In genomic region chr12:24600806-24601205, GRCm38 (mm10) we compare ENCODE assay signal across 9 mouse cellular contexts. TPM values are rescaled to one million over a fixed set of nuclear protein-coding genes. Genes with fewer than 3 reads are reported as not detected.
A peak's percentile ranks its signal among the peaks of the same experiment; 100 is the strongest.
DNase-seq lines count a peak whose midpoint lies in the region; ATAC-seq and TF ChIP-seq lines count a peak whose summit lies in the region.
"Had no signal": no experiment of that assay in that cellular context is flagged by ENCODE, and none has a peak within 500 bp of the region (broad histone marks: within the 10 kb centered on the region; RNA-seq: fewer than 3 reads in every experiment).

No protein-coding gene starts in this region.

- intact Hi-C loops in heart, postnatal 25 days (cut with DNase I) = loop anchor here (1.0 to 5.0 kb wide), 3 partner anchors 81 to 351 kb away; partner anchors contain the start of gene Cys1

- ATAC-seq in forebrain, embryonic 16.5 days = peak; percentile 90
- ATAC-seq in liver, embryonic 16.5 days (ENCODE audit: low read depth) = peak; percentile 79
- peak; percentile 91 for ATAC-seq in neural tube, embryonic 14.5 days (ENCODE audit: low read depth)

- DNase-seq in MEL (ENCODE audit: low read depth, low spot score) = peak; percentile 80
- peak; percentile 57 to 70 for DNase-seq in cerebellum, adult 18-20 months
- peak; percentile 57 for DNase-seq in heart, postnatal 25 days (ENCODE audit: low spot score)
- DNase-seq in large intestine, adult 2 months (ENCODE audit: low read depth, low spot score) = peak; percentile 42

- H3K79me2 ChIP-seq in MEL (ENCODE audit: control insufficient read depth, insufficient read depth, low read length, poor library complexity) = no peaks in the 10 kb centered on the region

- no peak overlapping the region for H3K27ac ChIP-seq in MEL (ENCODE audit: control insufficient read depth, low read depth, low read length)
- no peak overlapping the region for H3K27ac ChIP-seq in forebrain, embryonic 16.5 days (ENCODE audit: low read length)
- no peak overlapping the region for H3K27ac ChIP-seq in liver, embryonic 16.5 days (ENCODE audit: low read length)
- no peak overlapping the region for H3K27ac ChIP-seq in neural tube, embryonic 14.5 days (ENCODE audit: low read depth, low read length)
- no peak overlapping the region for H3K27ac ChIP-seq in testis, adult 2 months (ENCODE audit: control insufficient read depth, insufficient read depth, low read depth, low read length)

- H3K4me1 ChIP-seq in MEL (ENCODE audit: control insufficient read depth in 1 of 2, insufficient read depth in 2 of 2, low read length in 2 of 2) = 0 out of 4 replicates have a peak, but pooled peaks cover 0 to 3% of the 10 kb centered on the region in 2 experiments
- H3K4me1 ChIP-seq in forebrain, embryonic 16.5 days (replicated peaks; ENCODE audit: control insufficient read depth, insufficient read depth, low read length) = no peaks in the 10 kb centered on the region
- H3K4me1 ChIP-seq in liver, embryonic 16.5 days (ENCODE audit: control insufficient read depth, low read depth, low read length) = no peaks in the 10 kb centered on the region
- H3K4me1 ChIP-seq in neural tube, embryonic 14.5 days (ENCODE audit: control insufficient read depth, insufficient read depth, low read length) = no peaks in the 10 kb centered on the region
- H3K4me1 ChIP-seq in testis, adult 2 months (ENCODE audit: control insufficient read depth, insufficient read depth, low read length) = no peaks in the 10 kb centered on the region

- peak; percentile 78 for TF ChIP-seq RAD21 in MEL (IDR thresholded peaks at IDR 0.05; ENCODE audit: low read depth, low read length)

- peak; percentile 71 to 81 (median 75) for TF ChIP-seq CTCF in MEL (IDR thresholded peaks at IDR 0.05 in 2 of 3, conservative IDR thresholded peaks at IDR 0.05 in 1 of 3; ENCODE audit: control insufficient read depth in 1 of 3, insufficient read depth in 1 of 3, low read depth in 2 of 3, low read length in 3 of 3, poor library complexity in 1 of 3, severe bottlenecking in 1 of 3)
- TF ChIP-seq CTCF in testis, adult 2 months (IDR thresholded peaks at IDR 0.05; ENCODE audit: control insufficient read depth, insufficient read depth, insufficient replicate concordance, low read depth, low read length) = peak; percentile 73; the same call in 1 of the 2 replicates

- 2% methylated on average over 9 of the region's 9 CpGs for WGBS in forebrain, embryonic 16.5 days
- WGBS in large intestine, adult 2 months = 3% methylated on average over 9 of the region's 9 CpGs
- WGBS in liver, embryonic 16.5 days (ENCODE audit: insufficient replicate concordance) = 3% methylated on average over 9 of the region's 9 CpGs
- WGBS in neural tube, embryonic 14.5 days = 3% methylated on average over 9 of the region's 9 CpGs

- H3K27me3 ChIP-seq in MEL (ENCODE audit: control insufficient read depth in 1 of 2, insufficient read depth in 2 of 2, low read length in 2 of 2) = no peaks in the 10 kb centered on the region
- H3K27me3 ChIP-seq in forebrain, embryonic 16.5 days (replicated peaks; ENCODE audit: control insufficient read depth, insufficient read depth, low read length) = no peaks in the 10 kb centered on the region
- H3K27me3 ChIP-seq in liver, embryonic 16.5 days (ENCODE audit: control insufficient read depth, insufficient read depth, low read depth, low read length) = no peaks in the 10 kb centered on the region
- H3K27me3 ChIP-seq in neural tube, embryonic 14.5 days (ENCODE audit: control insufficient read depth, insufficient read depth, low read length) = no peaks in the 10 kb centered on the region
- H3K27me3 ChIP-seq in testis, adult 2 months (ENCODE audit: control insufficient read depth, insufficient read depth, low read length) = no peaks in the 10 kb centered on the region

- no peak overlapping the region for H3K9ac ChIP-seq in MEL (ENCODE audit: control insufficient read depth, low read depth, low read length, poor library complexity, severe bottlenecking)
- H3K9ac ChIP-seq in forebrain, embryonic 16.5 days (replicated peaks; ENCODE audit: low read depth, low read length) = no peak overlapping the region
- no peak overlapping the region for H3K9ac ChIP-seq in liver, embryonic 16.5 days (ENCODE audit: low read depth, low read length)
- H3K9ac ChIP-seq in neural tube, embryonic 14.5 days (replicated peaks; ENCODE audit: low read depth, low read length) = no peak overlapping the region

- TF ChIP-seq POLR2A in MEL (IDR thresholded peaks at IDR 0.05; ENCODE audit: control insufficient read depth in 1 of 2, insufficient read depth in 1 of 2, low read depth in 1 of 2, low read length in 2 of 2, poor library complexity in 1 of 2) = no peak
- TF ChIP-seq POLR2A in testis, adult 2 months (IDR thresholded peaks at IDR 0.05; ENCODE audit: control insufficient read depth, low read depth, low read length) = no peak

- no peaks in the 10 kb centered on the region; a peak in 1 of 4 replicates for H3K36me3 ChIP-seq in MEL (ENCODE audit: control insufficient read depth in 1 of 2, insufficient read depth in 2 of 2, low read length in 2 of 2)
- no peaks in the 10 kb centered on the region for H3K36me3 ChIP-seq in forebrain, embryonic 16.5 days (ENCODE audit: control insufficient read depth, insufficient read depth)
- H3K36me3 ChIP-seq in liver, embryonic 16.5 days (ENCODE audit: control insufficient read depth, insufficient read depth) = no peaks in the 10 kb centered on the region
- H3K36me3 ChIP-seq in neural tube, embryonic 14.5 days (ENCODE audit: control insufficient read depth, insufficient read depth, low read length) = no peaks in the 10 kb centered on the region
- peaks cover 2% of the 10 kb centered on the region; the same call in 1 of the 2 replicates for H3K36me3 ChIP-seq in testis, adult 2 months (ENCODE audit: control insufficient read depth, insufficient read depth, low read length)

- no peak overlapping the region for H3K4me2 ChIP-seq in forebrain, embryonic 16.5 days (ENCODE audit: low read length)
- H3K4me2 ChIP-seq in liver, embryonic 16.5 days (ENCODE audit: low read depth, low read length) = no peak overlapping the region
- no peak overlapping the region for H3K4me2 ChIP-seq in neural tube, embryonic 14.5 days (ENCODE audit: low read depth, low read length)

- TF ChIP-seq EP300 in MEL (IDR thresholded peaks at IDR 0.05; ENCODE audit: low read depth in 1 of 2, low read length in 2 of 2) = no peak

- no peak overlapping the region for H3K4me3 ChIP-seq in MEL (ENCODE audit: control insufficient read depth in 1 of 2, insufficient read depth in 1 of 2, low read depth in 2 of 2, low read length in 2 of 2)
- no peak overlapping the region for H3K4me3 ChIP-seq in forebrain, embryonic 16.5 days (replicated peaks; ENCODE audit: low read length)
- no peak overlapping the region for H3K4me3 ChIP-seq in liver, embryonic 16.5 days (ENCODE audit: low read depth, low read length)
- no peak overlapping the region for H3K4me3 ChIP-seq in neural tube, embryonic 14.5 days (ENCODE audit: low read depth, low read length)
- no peak overlapping the region for H3K4me3 ChIP-seq in testis, adult 2 months (ENCODE audit: control insufficient read depth, low read depth, low read length)
- H3K4me3 ChIP-seq: myocyte had no signal

- H3K9me3 ChIP-seq in MEL (replicated peaks; ENCODE audit: insufficient read depth, low read length) = no peaks in the 10 kb centered on the region
- no peaks in the 10 kb centered on the region for H3K9me3 ChIP-seq in forebrain, embryonic 16.5 days (ENCODE audit: control insufficient read depth, low read length)
- no peaks in the 10 kb centered on the region for H3K9me3 ChIP-seq in liver, embryonic 16.5 days (replicated peaks; ENCODE audit: control insufficient read depth, low read length)
- no peaks in the 10 kb centered on the region for H3K9me3 ChIP-seq in neural tube, embryonic 14.5 days (ENCODE audit: control insufficient read depth, low read length)

TF ChIP-seq in MEL, 35 proteins besides CTCF, POLR2A, EP300 and RAD21 (continues in another document):
- TF ChIP-seq POLR2AphosphoS2 (IDR thresholded peaks at IDR 0.05; ENCODE audit: low read length) (no peak), ZNF384 (IDR thresholded peaks at IDR 0.05; ENCODE audit: low read depth, low read length) (no peak), ELF1 (IDR thresholded peaks at IDR 0.05; ENCODE audit: low read depth, low read length) (no peak), ZC3H11A (IDR thresholded peaks at IDR 0.05; ENCODE audit: low read depth, low read length) (peak; percentile 87), TCF12 (IDR thresholded peaks at IDR 0.05; ENCODE audit: low read depth, low read length) (no peak), MEF2A (IDR thresholded peaks at IDR 0.05; ENCODE audit: extremely low read depth, insufficient replicate concordance, low read depth, low read length, poor library complexity, severe bottlenecking) (no peak), GABPA (IDR thresholded peaks at IDR 0.05; ENCODE audit: low read depth, low read length) (no peak), MYB (IDR thresholded peaks at IDR 0.05; ENCODE audit: low read depth, low read length) (no peak), USF1 (IDR thresholded peaks at IDR 0.05; ENCODE audit: low read depth, low read length) (no peak), ZMIZ1 (IDR thresholded peaks at IDR 0.05; ENCODE audit: low read depth, low read length) (no peak)

RNA-seq across cellular contexts. Expression of gene Grhl1, which starts 28.7 kb away (rescaled TPM):
- 0.50 and 0.69 TPM in 2 replicates for total RNA-seq in MEL (2012; rRNA removed)
- 1 to 10 TPM in 1 of 2 experiments, not detected in 1; 1.3 TPM for polyA plus RNA-seq in MEL (2012; ENCODE audit: insufficient read depth in 1 of 2, insufficient read length in 2 of 2, low read depth in 1 of 2, low replicate concordance in 2 of 2, missing spikeins in 1 of 2)
- 0.89 and 1.0 TPM in 2 replicates for polyA plus RNA-seq in forebrain, embryonic 16.5 days (2015; fragmentation: Nextera tagmentation; extraction: Ambion mirVana)
- under 1 TPM; 0.61 to 0.65 TPM for total RNA-seq in heart, postnatal 25 days (2021)
- 0.63 and 0.71 TPM in 2 replicates for polyA plus RNA-seq in large intestine, adult 2 months (2012; rRNA removed)
- 0.42 and 0.46 TPM in 2 replicates for polyA plus RNA-seq in liver, embryonic 16.5 days (2015; fragmentation: Nextera tagmentation; extraction: Ambion mirVana)
- polyA plus RNA-seq in neural tube, embryonic 14.5 days (2014; fragmentation: Nextera tagmentation; extraction: Ambion mirVana) = 0.30 and 0.48 TPM in 2 replicates
- 6.0 and 6.4 TPM in 2 replicates for polyA plus RNA-seq in testis, adult 2 months (2012; rRNA removed)

RNA-seq across cellular contexts. Expression of gene Klf11, which starts 50.3 kb away (rescaled TPM):
- total RNA-seq in MEL (2012; rRNA removed) = 1.8 and 2.4 TPM in 2 replicates
- polyA plus RNA-seq in MEL (2012; ENCODE audit: insufficient read depth in 1 of 2, insufficient read length in 2 of 2, low read depth in 1 of 2, low replicate concordance in 2 of 2, missing spikeins in 1 of 2) = 1 to 10 TPM in 1 of 2 experiments, not detected in 1; 7.2 TPM
- polyA plus RNA-seq in forebrain, embryonic 16.5 days (2015; fragmentation: Nextera tagmentation; extraction: Ambion mirVana) = 19.1 and 20.1 TPM in 2 replicates
- total RNA-seq in heart, postnatal 25 days (2021) = 10 to 100 TPM in 1 of 2 experiments, 1 to 10 TPM in 1; 10.0 to 14.9 TPM
- 2.4 and 3.6 TPM in 2 replicates for polyA plus RNA-seq in large intestine, adult 2 months (2012; rRNA removed)
- 9.3 and 9.7 TPM in 2 replicates for polyA plus RNA-seq in liver, embryonic 16.5 days (2015; fragmentation: Nextera tagmentation; extraction: Ambion mirVana)
- polyA plus RNA-seq in neural tube, embryonic 14.5 days (2014; fragmentation: Nextera tagmentation; extraction: Ambion mirVana) = 13.3 and 18.8 TPM in 2 replicates
- 2.5 and 3.4 TPM in 2 replicates for polyA plus RNA-seq in testis, adult 2 months (2012; rRNA removed)
